Mouse (Mus musculus): ENCODE measurements around the gene Col19a1.

Col19a1 gene

GRCm38 (mm10) chr1:24303077-24303476 is 284.2 kb downstream of the Col19a1 start:
- DNase-seq: no peak

- peak; percentile 59 for DNase-seq
These were observed 284.6 kb downstream of the Col19a1 start for GRCm38 (mm10) chr1:24302674-24303073.

GRCm38 (mm10) chr1:24300700-24301099 is 286.6 kb downstream of the Col19a1 start:
- DNase-seq: no peak

DNA sequence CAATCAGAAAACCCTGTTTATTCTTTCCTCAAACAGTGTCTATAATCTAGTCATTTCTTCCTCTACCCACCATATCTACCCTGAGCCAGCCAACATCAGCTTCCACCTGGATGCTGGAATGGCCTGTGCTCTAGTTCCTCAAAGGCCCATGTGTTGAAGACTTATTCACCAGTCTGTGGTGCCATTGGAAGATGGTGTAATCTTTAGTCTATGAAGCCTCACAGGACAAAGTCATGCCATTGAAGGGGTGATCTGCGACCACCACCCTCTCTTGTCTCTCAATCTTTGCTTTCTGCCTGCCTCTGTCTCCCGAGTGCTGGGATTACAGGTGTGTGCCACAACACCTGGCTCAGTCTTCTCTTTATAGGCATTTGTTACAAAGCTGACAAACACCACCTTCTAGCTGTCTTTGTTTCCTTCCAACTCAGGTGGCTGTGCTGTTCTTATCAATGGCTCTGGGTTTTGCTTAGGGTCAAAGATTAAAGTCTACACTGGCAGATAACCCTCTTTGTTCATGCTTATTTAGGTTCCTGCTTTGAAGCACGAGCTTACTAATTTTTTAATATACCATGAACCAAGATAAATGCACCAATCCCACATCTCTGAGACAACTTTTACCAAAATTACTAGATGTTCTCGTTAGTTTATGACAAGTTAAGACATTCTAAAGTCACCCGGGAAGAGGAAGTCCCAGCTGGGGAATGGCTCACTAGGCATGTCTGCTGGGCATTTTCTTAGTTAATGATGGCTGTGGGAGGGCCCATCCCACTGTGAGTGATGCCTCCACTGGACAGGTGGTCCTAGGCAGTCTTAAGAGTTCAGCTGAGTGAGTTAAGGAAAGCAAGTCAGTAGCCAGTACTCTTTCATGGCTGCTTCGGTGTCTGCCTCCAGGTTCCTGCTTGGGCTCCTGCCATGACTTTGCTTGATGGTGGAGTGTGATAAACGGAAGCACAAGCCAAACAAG is 292.0 kb downstream of the Col19a1 start:
- DNase-seq: no peak

GRCm38 (mm10) chr1:24292515-24292914 is 294.8 kb downstream of the Col19a1 start:
- no peak for DNase-seq

- DNase-seq: no peak
These were observed 300.9 kb downstream of the Col19a1 start for GRCm38 (mm10) chr1:24286360-24286759.

DNA sequence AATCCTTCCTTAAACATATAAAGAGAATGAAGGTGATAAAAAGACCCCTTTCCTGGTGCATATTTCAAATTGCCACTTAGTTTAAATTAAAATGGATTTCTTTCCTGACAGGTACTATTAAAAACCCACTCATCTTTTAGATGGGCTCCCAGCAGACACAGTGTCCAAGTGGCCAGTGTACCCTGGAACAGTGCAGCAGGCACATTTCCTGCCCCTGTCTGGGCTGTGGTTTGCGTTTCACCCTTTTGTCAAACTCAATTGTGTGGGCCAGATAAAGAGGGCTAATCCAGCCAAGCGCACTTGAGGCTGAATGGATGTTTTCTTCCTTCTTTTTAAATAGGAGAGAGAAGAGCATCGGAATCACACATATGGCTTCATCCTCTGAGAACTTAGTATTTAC is 320.2 kb downstream of the Col19a1 start:
- DNase-seq: no peak

GRCm38 (mm10) chr1:24261181-24261580 is 326.1 kb downstream of the Col19a1 start:
- DNase-seq: no peak

- DNase-seq: no peak
These were observed 327.9 kb downstream of the Col19a1 start for GRCm38 (mm10) chr1:24259419-24259818.

- no peak for DNase-seq
These were observed 329.3 kb downstream of the Col19a1 start for GRCm38 (mm10) chr1:24257961-24258360.

DNA sequence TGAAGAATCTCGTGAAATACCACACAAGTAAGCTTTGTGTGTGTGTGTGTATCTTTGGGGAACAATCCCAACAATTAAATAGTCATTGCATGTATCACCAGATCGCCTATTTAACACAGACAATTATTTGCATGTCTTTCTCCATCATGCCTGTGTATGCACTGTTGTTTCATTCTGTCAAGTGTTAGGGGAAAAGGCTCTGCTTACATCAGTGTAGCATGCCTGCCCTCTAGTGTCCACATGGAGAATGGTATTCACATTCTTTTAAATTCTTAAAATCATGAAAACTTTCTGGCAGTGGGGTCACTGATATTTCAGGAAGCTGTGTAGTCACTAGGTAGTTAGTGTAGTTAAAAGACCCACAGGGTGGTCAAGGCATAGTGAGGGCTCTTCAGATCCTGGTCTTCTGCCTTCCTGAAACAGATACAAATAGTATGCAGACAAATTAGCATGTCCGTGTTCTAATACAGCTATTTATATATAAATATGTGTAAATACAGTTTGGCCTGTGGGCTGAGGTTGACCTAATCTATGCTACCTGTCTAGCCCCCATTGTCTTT is 338.1 kb downstream of the Col19a1 start:
- DNase-seq: peak; percentile 49

GRCm38 (mm10) chr1:24248294-24249104 is 338.8 kb downstream of the Col19a1 start:
- DNase-seq: no peak

GRCm38 (mm10) chr1:24245700-24246375 is 341.4 kb downstream of the Col19a1 start:
- DNase-seq: no peak

DNA sequence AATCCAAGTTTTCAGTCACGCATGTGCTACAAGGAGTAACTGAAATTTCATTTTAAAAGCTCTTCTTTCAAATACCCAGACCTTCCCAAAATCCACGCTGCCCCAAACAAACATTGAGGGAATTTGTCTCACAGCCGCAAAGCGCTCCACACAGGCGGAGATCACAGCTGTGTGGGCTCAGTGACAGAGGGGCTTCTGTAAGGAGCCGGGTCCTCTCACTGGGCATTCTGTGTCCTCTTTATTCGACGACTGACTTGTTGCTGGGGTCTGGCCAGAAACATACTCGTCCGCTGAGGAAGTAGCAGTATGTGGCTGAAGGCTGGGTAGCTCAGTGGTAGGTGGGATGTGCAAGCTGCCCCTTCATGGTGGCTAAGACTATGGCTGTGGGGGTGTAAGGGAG is 342.3 kb downstream of the Col19a1 start:
- DNase-seq: no peak

- DNase-seq: no peak
These were observed 347.1 kb downstream of the Col19a1 start for GRCm38 (mm10) chr1:24240039-24240691.

- DNase-seq: no peak
These were observed 350.9 kb downstream of the Col19a1 start for GRCm38 (mm10) chr1:24236330-24236729.

DNA sequence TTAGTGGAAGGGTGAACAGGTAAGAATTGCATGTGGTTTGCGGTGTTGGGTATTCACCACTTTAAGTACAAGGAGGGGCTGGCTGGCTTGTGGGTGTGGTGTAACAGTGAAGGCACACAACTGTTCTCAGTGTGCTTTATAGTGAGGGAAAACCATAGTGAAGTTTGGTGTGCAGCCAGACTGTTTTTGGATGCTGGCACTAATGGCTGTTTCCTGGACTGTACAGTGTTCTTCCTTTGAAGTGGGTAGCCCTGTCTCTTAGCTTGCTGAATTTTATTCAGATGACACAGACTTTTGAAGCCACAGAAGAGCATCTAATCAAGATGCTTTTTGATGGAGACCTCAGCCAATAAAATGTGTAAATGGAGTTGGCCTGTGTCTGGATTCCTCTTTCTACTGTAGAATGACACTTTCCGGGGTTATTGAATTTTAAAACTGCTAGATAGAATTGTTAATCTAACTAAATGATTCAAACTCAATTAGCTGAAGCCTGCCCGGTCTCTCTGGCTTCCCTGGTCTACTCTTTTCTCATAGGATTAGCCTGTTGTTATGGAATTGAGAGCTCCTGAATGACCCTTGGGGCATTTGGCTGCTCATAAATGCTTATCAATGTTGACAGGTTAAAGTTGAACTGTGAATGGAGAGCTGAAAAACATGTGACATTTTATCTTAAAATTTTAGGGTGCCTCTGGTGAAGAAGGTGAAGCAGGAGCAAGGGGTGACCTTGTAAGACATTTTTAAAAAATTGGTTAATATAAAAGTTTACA is 355.6 kb downstream of the Col19a1 start:
- DNase-seq: no peak

GRCm38 (mm10) chr1:24230428-24230827 is 356.8 kb downstream of the Col19a1 start:
- DNase-seq: no peak

DNA sequence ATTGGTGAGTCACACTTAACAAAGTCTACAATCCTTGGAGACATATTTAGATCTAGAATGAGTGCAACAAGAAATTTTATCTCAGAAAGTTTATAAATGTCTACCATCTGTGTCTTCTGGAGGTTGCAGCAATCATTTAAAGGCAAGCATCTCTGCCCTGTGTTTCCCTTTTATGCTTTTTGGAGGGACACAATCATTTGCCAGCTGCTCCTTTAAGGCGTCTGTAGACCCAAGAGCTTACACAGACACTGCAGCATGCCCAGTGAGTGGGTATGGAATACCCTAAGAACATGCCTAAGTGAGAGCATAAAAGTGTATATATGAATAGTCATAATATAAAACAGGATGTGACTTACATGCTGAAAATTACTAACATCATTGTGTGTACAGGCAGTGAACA is 357.7 kb downstream of the Col19a1 start:
- DNase-seq: no peak

DNA sequence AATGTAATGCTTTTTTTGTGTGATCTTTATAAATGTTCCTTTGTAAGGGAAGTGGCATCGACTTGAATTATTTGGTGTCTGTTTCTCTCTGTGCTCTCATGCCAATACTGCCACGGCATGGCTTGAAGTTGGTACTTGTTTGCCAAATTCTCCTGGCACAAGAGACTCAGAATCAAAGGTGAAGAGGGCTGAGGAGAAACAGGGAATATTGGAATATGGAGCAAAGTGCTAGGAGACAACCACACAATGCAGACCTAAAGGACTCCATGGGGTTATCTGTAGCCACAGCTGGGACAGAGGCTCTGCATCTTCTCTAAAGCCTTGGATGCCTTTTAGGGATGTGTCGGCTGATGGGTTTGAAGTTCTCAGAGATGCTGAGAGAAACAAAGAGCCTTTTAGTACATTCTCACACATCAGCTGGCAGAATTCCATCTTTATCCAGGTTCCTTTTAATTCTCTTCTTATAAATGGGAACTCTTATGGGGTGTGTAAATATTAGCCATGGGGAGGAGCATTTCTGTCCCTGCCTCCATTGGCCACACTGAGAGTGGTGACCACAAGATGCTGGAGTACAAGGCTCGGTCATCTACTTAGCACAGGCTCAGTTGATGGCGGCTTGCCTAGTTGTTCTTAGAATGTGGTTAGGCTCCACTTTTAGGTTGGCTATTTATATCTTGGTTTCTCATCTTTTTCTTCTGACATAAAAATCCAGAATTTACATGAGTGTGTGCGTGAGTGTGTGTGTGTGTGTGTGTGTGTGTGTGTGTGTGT is 360.1 kb downstream of the Col19a1 start:
- DNase-seq: peak; percentile 6

All from kidney, adult 9 months (tissue).